Mouse (Mus musculus) megakaryocyte, embryonic 14.5 days (primary cell): ENCODE data around the gene Tuba8.

Experiments used
- FLI1 ChIP-seq: IDR thresholded peaks from 2 replicates; pipeline ENCODE4 v1.6.1; 2012; ENCODE audit warnings: low read length, inconsistent platforms, mixed read lengths
- GATA1 ChIP-seq: IDR thresholded peaks from 3 replicates; pipeline ENCODE4 v1.6.1; 2012; ENCODE audit warnings: mixed read lengths, low read length, inconsistent platforms, borderline replicate concordance

DNA sequence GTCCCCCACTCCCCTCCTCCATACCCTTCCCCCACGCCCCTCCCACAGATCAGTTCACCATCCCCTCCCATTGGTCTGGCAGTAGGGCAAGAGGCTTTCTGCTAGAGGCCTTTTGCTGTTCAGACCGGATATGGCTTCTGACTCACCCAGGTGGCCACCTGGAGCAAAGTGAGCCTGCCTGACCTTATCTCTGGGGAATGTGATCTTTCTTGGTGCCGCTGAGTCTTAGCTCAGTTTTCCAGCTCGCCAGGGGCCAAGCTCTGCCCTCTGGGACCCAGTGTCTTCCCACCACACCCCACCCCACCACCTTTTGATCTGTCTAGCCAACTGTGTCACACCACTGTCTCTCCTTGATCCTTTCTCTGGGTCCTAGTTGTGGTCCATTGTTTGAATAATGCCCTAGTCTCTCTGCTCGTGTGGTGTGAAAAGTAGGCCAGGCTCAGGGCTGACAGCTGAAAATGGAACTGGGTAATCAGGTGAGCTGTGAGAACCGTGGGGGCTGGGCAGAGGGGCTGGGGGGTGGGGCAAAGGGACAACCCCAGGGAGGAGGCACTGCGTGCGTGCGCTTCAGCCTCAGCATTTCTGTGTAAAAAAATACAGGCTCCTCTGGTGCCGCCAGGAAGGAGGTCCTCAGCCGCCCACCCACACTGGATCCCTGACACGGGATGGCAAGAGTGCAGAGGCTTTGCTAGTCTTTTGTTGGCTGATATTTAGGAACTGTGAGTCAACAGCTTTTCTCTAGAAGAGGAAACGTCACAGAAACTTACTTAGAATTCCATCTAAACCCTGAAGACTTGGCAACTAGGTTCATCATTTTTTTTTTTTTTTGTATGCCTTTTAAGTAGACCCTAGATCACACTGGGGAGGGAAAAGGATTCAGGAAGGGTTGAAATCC is 16.2 kb upstream of the Tuba8 start:
- TF ChIP-seq GATA1 (no peak), FLI1 (no peak)
